Mouse (Mus musculus): ENCODE results near the gene Nlrp4c.
"Not testable (repeated sequence)": the region's sequence is repeated elsewhere in the genome, so short reads cannot be mapped to it uniquely, and the experiment has no call there.

Gene Nlrp4c

GRCm38 (mm10) chr7:6044861-6045260 is at the start of gene Nlrp4c:
TSS of gene Nlrp4c (plus strand) at chr7:6045161.
- no peak for DNase-seq (ENCODE audit: extremely low read depth, low read depth, low spot score)

GRCm38 (mm10) chr7:6010910-6011309 is 34.1 kb upstream of the Nlrp4c start, which contains the start of gene Vmn1r65:
TSS of gene Vmn1r65 (minus strand) at chr7:6011010.
- DNase-seq (ENCODE audit: extremely low read depth, low read depth, low spot score) = no peak

DNA sequence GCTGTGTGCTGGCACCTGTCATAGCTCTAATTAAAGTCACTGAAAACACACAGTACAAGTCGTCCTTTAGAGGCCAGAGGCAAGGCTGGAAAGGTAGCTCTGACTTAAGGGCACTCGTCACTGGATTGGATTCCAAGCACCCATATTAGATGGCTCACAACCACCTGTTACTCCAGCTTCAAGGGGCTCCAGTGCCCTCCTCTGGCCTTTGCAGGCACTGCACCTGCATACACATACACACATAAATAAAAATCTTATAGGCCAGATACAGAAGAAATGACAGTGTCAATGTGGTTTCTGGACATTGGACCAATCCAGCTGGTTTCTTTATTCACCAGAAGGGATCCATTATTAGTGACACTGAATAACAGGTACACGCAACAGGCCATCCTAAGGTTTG is 74.5 kb downstream of the Nlrp4c start:
- no peak for DNase-seq (ENCODE audit: extremely low read depth, low read depth, low spot score)

DNA sequence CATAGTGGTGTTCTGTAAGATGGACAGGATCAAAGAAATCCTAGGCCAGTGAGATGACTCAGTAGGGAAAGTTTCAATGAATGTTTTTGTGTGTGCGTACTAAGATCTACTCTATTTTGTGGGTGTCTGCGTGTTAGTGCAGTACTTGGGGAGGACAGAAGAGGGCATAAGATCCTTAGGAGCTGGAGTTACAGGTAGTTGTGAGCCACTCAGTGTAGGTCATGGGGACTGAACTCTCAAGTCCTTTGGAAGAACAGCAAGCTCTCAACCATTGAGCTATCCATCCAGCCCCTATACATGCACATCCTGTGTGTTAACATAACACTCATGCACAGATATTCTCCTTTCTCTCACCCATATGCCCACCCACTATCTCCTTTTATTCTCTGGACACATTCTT is 75.1 kb downstream of the Nlrp4c start:
- not testable (repeated sequence) for DNase-seq (ENCODE audit: extremely low read depth, low read depth, low spot score)

- not testable (repeated sequence) for DNase-seq (ENCODE audit: extremely low read depth, low read depth, low spot score)
These were observed 76.2 kb downstream of the Nlrp4c start for GRCm38 (mm10) chr7:6121128-6121527.

DNA sequence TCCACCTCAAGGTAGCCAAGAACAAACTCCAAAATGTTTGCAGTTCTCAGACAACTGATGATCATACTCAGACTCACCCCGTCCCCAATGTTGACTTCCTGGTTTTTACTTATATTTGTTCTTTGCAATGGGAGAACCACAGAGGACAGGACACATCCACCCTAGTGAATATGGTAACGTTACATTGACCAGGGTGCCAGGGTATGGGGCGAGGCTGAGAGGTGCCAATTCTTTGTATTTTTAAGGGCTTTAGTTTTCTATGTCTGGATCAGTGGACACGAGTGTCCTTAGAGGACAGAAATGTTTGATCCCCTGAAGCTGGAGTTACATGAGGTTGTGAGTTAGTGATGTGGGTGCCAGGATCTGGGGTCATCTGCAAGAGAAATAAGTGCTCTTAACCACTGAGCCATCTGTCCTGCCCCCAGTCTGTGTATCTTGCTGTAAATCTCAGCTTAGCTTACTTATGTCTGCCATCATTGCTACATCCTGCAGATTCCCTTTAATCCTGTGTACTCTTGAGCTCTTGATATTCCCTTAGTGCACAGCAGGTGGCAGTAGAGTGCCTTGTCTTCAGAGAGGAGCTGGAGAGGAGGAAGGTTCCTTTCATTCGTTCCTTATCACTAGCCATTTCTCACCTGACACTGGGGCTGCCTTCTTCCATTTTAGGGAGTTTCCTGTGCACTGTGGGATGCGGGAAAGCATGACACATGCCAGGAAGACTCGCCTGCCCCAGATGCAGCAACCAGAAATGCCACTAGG is 81.9 kb downstream of the Nlrp4c start:
- no peak for DNase-seq (ENCODE audit: extremely low read depth, low read depth, low spot score)

- no peak for DNase-seq (ENCODE audit: extremely low read depth, low read depth, low spot score)
These were observed 85.4 kb downstream of the Nlrp4c start for GRCm38 (mm10) chr7:6130346-6130745.

DNA sequence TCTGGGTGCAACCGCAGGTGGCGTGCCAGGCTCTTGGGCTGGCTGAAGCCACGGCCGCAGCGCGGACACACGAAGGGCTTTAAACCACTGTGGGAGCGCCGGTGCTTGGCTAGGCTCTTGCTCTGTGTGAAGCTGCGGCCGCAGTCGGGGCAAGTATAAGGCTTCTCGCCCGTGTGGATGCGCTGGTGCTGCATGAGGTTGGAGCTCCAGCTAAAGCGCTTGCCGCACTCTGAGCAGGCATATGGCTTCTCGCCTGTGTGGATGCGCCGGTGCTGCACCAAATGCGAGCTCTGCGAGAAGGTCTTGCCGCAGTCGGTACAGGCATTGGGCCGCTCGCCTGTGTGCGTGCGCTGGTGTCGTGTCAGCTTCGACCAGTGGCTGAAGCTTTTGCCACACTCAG is 87.7 kb downstream of the Nlrp4c start:
- DNase-seq (ENCODE audit: extremely low read depth, low read depth, low spot score) = no peak

DNA sequence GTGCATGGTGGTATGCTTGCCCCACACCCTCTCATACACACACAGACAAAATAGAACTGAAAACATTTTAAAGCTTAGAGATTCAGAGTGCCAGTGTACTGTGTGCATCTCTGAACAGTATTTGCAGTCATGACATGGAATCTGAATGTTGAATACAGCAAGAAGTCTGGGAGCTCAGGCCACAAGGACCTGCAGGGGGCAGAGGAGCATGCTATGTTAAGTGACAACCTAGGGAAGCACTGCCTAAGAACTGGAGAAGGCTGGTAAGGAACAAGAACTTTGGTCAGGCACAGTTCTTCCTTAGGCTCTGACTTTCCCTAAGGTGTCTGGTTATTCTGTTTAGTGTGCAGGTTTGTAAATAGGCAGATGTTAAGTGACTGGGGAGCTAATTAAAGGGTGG is 91.5 kb downstream of the Nlrp4c start:
- no peak for DNase-seq (ENCODE audit: extremely low read depth, low read depth, low spot score)

DNA sequence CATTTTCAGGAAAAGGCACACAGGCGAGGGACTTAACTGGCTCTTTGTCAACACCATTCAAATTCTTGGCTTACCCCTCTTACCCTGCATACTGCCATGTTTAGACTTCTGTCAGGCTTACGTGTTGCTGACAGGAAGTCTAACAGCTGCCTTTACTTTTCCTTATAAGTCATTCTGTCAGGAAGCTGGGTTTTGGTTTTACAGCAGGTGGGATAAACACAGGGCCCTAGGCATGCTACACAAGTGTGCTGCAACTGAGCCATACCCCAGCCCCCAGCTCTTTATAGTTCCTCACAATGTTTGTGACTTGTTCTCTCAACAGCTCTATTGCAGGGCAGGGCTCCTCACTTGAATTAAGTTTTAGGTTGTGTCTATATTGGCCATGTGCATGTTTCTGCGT is 94.3 kb downstream of the Nlrp4c start:
- no peak for DNase-seq (ENCODE audit: extremely low read depth, low read depth, low spot score)

- DNase-seq (ENCODE audit: extremely low read depth, low read depth, low spot score) = no peak
These were observed 99.1 kb downstream of the Nlrp4c start for GRCm38 (mm10) chr7:6143991-6144531.

- DNase-seq (ENCODE audit: extremely low read depth, low read depth, low spot score) = no peak
These were observed 100.6 kb downstream of the Nlrp4c start for GRCm38 (mm10) chr7:6145423-6146188.

DNA sequence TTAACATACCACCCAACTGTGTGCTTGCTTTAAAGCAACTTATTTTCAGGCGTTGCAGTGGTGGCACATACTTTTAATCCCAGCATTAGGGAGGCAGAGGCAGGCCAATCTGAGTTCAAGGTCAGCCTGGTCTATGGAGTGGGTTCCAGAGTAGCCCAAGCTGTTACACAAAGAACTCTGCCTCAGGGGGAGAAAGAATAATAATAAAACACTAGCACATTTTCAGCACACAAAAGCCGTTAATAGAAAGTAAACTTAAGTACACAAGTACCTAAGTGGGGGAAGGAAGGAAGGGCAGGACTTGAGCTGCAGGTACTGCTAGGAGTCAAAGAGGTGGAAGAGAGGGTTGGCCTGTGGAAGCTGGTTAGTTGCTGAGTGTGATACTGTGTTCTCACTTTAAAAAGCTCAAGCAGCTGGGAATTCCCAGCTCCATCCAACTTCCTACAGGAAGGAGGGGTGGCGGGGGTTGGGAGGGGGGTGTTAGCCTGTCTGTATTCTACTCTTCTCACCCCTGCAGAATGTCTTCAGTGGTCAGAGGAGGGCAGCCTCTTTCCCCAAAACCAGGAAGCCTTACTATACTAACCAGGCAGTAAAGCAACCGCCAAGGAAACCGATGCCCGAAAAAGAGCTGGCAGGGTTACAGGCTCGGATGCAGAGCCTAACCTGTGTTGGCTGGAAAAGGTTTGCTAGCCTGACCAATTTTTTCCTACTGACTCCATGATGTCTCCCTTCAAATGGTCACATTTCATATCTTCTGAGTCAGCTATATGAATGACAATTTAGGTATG is 101.4 kb downstream of the Nlrp4c start:
- no peak for DNase-seq (ENCODE audit: extremely low read depth, low read depth, low spot score)

- DNase-seq (ENCODE audit: extremely low read depth, low read depth, low spot score) = no peak
These were observed 102.0 kb downstream of the Nlrp4c start for GRCm38 (mm10) chr7:6146982-6147325.

- no peak for DNase-seq (ENCODE audit: extremely low read depth, low read depth, low spot score)
These were observed 102.7 kb downstream of the Nlrp4c start for GRCm38 (mm10) chr7:6147688-6148087.

GRCm38 (mm10) chr7:6151266-6151665 is 106.3 kb downstream of the Nlrp4c start:
- DNase-seq (ENCODE audit: extremely low read depth, low read depth, low spot score) = no peak

- DNase-seq (ENCODE audit: extremely low read depth, low read depth, low spot score) = peak; percentile 56
These were observed 107.1 kb downstream of the Nlrp4c start for GRCm38 (mm10) chr7:6152036-6152435.

DNA sequence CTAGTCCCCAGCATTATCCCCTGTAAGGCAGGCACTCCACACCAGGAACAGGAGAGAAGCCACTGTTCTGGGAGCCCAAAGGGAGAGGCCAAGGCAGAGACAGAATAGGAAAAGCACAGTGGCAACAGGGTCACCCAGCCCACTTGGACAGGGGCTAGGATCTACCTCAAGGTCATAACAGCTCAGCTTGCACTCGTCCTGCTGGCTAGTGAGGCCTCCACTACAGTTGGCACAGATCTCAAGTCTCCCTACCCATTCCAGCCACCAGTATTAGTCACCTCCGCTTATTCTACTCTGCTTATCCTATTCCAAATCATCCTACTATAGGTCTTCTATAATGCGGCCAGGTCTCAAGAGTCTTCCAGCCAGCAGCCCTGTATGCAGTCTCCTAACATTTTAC is 108.2 kb downstream of the Nlrp4c start:
- no peak for DNase-seq (ENCODE audit: extremely low read depth, low read depth, low spot score)

GRCm38 (mm10) chr7:6154164-6154563 is 109.2 kb downstream of the Nlrp4c start:
- no peak for DNase-seq (ENCODE audit: extremely low read depth, low read depth, low spot score)

All from fat pad, adult 2 months (tissue).